Mouse (Mus musculus): ENCODE results near the gene Ets2. TPM values are rescaled to one million over a fixed set of nuclear protein-coding genes. Genes with fewer than 3 reads are reported as not detected.
"Not testable (repeated sequence)": the region's sequence is repeated elsewhere in the genome, so short reads cannot be mapped to it uniquely, and the experiment has no call there.

Ets2 gene
- polyA plus RNA-seq, 1 experiment from 2014 or later: 52.8 TPM

- WGBS: 87% methylated on average over 8 of the region's 8 CpGs
- H3K4me1 ChIP-seq (replicated peaks; ENCODE audit: control insufficient read depth, insufficient read depth, low read length): no peaks in the 10 kb centered on the region
- H3K9me3 ChIP-seq (ENCODE audit: control insufficient read depth, low read length): no peaks in the 10 kb centered on the region
- ATAC-seq (replicated peaks; ENCODE audit: low FRiP score, low TSS enrichment, low read depth) (no peak), DNase-seq (ENCODE audit: low spot score) (no peak)
- no peaks in the 10 kb centered on the region for H3K36me3 ChIP-seq (ENCODE audit: control insufficient read depth, insufficient read depth, low read length)
- no peak overlapping the region for H3K9ac ChIP-seq (ENCODE audit: low read length)
- H3K4me3 ChIP-seq (ENCODE audit: low read depth, low read length): no peak overlapping the region
- H3K27me3 ChIP-seq (replicated peaks; ENCODE audit: control insufficient read depth, insufficient read depth, low read length): no peaks in the 10 kb centered on the region
- H3K27ac ChIP-seq (ENCODE audit: low read depth): no peak overlapping the region
- H3K4me2 ChIP-seq (ENCODE audit: low read length): no peak overlapping the region
Measured at GRCm38 (mm10) chr16:95759151-95759987, 57.5 kb downstream of the Ets2 start.

- Histone ChIP-seq H3K27me3 (replicated peaks; ENCODE audit: control insufficient read depth, insufficient read depth, low read length) (no peaks in the 10 kb centered on the region), H3K36me3 (ENCODE audit: control insufficient read depth, insufficient read depth, low read length) (no peaks in the 10 kb centered on the region), H3K27ac (ENCODE audit: low read depth) (no peak overlapping the region), H3K4me3 (ENCODE audit: low read depth, low read length) (no peak overlapping the region), H3K4me2 (ENCODE audit: low read length) (no peak overlapping the region), H3K4me1 (replicated peaks; ENCODE audit: control insufficient read depth, insufficient read depth, low read length) (no peaks in the 10 kb centered on the region), H3K9me3 (ENCODE audit: control insufficient read depth, low read length) (no peaks in the 10 kb centered on the region), H3K9ac (ENCODE audit: low read length) (no peak overlapping the region)
- WGBS: 70% methylated on average over 6 of the region's 6 CpGs
- DNase-seq (ENCODE audit: low spot score) (no peak), ATAC-seq (replicated peaks; ENCODE audit: low FRiP score, low TSS enrichment, low read depth) (no peak)
Measured at GRCm38 (mm10) chr16:95759988-95760391, 58.1 kb downstream of the Ets2 start.

GRCm38 (mm10) chr16:95761742-95762141 is 59.9 kb downstream of the Ets2 start:
- WGBS: 65% methylated on average over 6 of the region's 6 CpGs
- Histone ChIP-seq H3K9ac (ENCODE audit: low read length) (no peak overlapping the region), H3K4me1 (replicated peaks; ENCODE audit: control insufficient read depth, insufficient read depth, low read length) (no peaks in the 10 kb centered on the region), H3K4me3 (ENCODE audit: low read depth, low read length) (no peak overlapping the region), H3K27me3 (replicated peaks; ENCODE audit: control insufficient read depth, insufficient read depth, low read length) (no peaks in the 10 kb centered on the region), H3K27ac (ENCODE audit: low read depth) (no peak overlapping the region), H3K9me3 (ENCODE audit: control insufficient read depth, low read length) (no peaks in the 10 kb centered on the region), H3K36me3 (ENCODE audit: control insufficient read depth, insufficient read depth, low read length) (no peaks in the 10 kb centered on the region), H3K4me2 (ENCODE audit: low read length) (no peak overlapping the region)
- ATAC-seq (replicated peaks; ENCODE audit: low FRiP score, low TSS enrichment, low read depth) (no peak), DNase-seq (ENCODE audit: low spot score) (no peak)

GRCm38 (mm10) chr16:95763201-95763600 is 61.3 kb downstream of the Ets2 start:
- Histone ChIP-seq H3K36me3 (ENCODE audit: control insufficient read depth, insufficient read depth, low read length) (no peaks in the 10 kb centered on the region), H3K27me3 (replicated peaks; ENCODE audit: control insufficient read depth, insufficient read depth, low read length) (no peaks in the 10 kb centered on the region), H3K27ac (ENCODE audit: low read depth) (no peak overlapping the region), H3K9ac (ENCODE audit: low read length) (no peak overlapping the region), H3K4me1 (replicated peaks; ENCODE audit: control insufficient read depth, insufficient read depth, low read length) (no peaks in the 10 kb centered on the region), H3K9me3 (ENCODE audit: control insufficient read depth, low read length) (no peaks in the 10 kb centered on the region), H3K4me2 (ENCODE audit: low read length) (no peak overlapping the region), H3K4me3 (ENCODE audit: low read depth, low read length) (no peak overlapping the region)
- 73% methylated on average over 6 of the region's 6 CpGs for WGBS
- DNase-seq (ENCODE audit: low spot score) (no peak), ATAC-seq (replicated peaks; ENCODE audit: low FRiP score, low TSS enrichment, low read depth) (no peak)

GRCm38 (mm10) chr16:95764041-95764440 is 62.2 kb downstream of the Ets2 start:
- not testable (repeated sequence) for H3K4me2 ChIP-seq (ENCODE audit: low read length); H3K27ac ChIP-seq (ENCODE audit: low read depth); H3K9ac ChIP-seq (ENCODE audit: low read length); H3K9me3 ChIP-seq (ENCODE audit: control insufficient read depth, low read length); H3K4me3 ChIP-seq (ENCODE audit: low read depth, low read length); H3K4me1 ChIP-seq (replicated peaks; ENCODE audit: control insufficient read depth, insufficient read depth, low read length); H3K27me3 ChIP-seq (replicated peaks; ENCODE audit: control insufficient read depth, insufficient read depth, low read length); DNase-seq (ENCODE audit: low spot score); ATAC-seq (replicated peaks; ENCODE audit: low FRiP score, low TSS enrichment, low read depth); H3K36me3 ChIP-seq (ENCODE audit: control insufficient read depth, insufficient read depth, low read length)
- 52% methylated on average over 8 of the region's 8 CpGs for WGBS

GRCm38 (mm10) chr16:95766181-95766580 is 64.3 kb downstream of the Ets2 start:
- Histone ChIP-seq H3K27me3 (replicated peaks; ENCODE audit: control insufficient read depth, insufficient read depth, low read length) (no peaks in the 10 kb centered on the region), H3K9me3 (ENCODE audit: control insufficient read depth, low read length) (no peaks in the 10 kb centered on the region), H3K4me2 (ENCODE audit: low read length) (no peak overlapping the region), H3K4me3 (ENCODE audit: low read depth, low read length) (no peak overlapping the region), H3K4me1 (replicated peaks; ENCODE audit: control insufficient read depth, insufficient read depth, low read length) (peaks cover 5% of the 10 kb centered on the region; the same call in 1 of the 2 replicates), H3K36me3 (ENCODE audit: control insufficient read depth, insufficient read depth, low read length) (no peaks in the 10 kb centered on the region), H3K27ac (ENCODE audit: low read depth) (no peak overlapping the region), H3K9ac (ENCODE audit: low read length) (no peak overlapping the region)
- DNase-seq (ENCODE audit: low spot score) (no peak), ATAC-seq (replicated peaks; ENCODE audit: low FRiP score, low TSS enrichment, low read depth) (no peak)
- WGBS: 71% methylated on average over 3 of the region's 3 CpGs

GRCm38 (mm10) chr16:95767246-95767645 is 65.4 kb downstream of the Ets2 start:
- WGBS: 49% methylated on average over 2 of the region's 2 CpGs
- H3K4me2 ChIP-seq (ENCODE audit: low read length): no peak overlapping the region
- H3K9me3 ChIP-seq (ENCODE audit: control insufficient read depth, low read length): no peaks in the 10 kb centered on the region
- H3K9ac ChIP-seq (ENCODE audit: low read length): no peak overlapping the region
- no peak overlapping the region for H3K27ac ChIP-seq (ENCODE audit: low read depth)
- H3K36me3 ChIP-seq (ENCODE audit: control insufficient read depth, insufficient read depth, low read length): no peaks in the 10 kb centered on the region
- H3K4me1 ChIP-seq (replicated peaks; ENCODE audit: control insufficient read depth, insufficient read depth, low read length): peaks cover 5% of the 10 kb centered on the region; the same call in 1 of the 2 replicates
- H3K27me3 ChIP-seq (replicated peaks; ENCODE audit: control insufficient read depth, insufficient read depth, low read length): no peaks in the 10 kb centered on the region
- no peak for ATAC-seq (replicated peaks; ENCODE audit: low FRiP score, low TSS enrichment, low read depth)
- DNase-seq (ENCODE audit: low spot score): no peak
- H3K4me3 ChIP-seq (ENCODE audit: low read depth, low read length): no peak overlapping the region

GRCm38 (mm10) chr16:95769066-95769995 is 67.5 kb downstream of the Ets2 start:
- no peak overlapping the region for H3K4me2 ChIP-seq (ENCODE audit: low read length)
- 47% methylated on average over 14 of the region's 14 CpGs for WGBS
- H3K36me3 ChIP-seq (ENCODE audit: control insufficient read depth, insufficient read depth, low read length): no peaks in the 10 kb centered on the region
- H3K27ac ChIP-seq (ENCODE audit: low read depth): no peak overlapping the region
- H3K9ac ChIP-seq (ENCODE audit: low read length): no peak overlapping the region
- H3K4me1 ChIP-seq (replicated peaks; ENCODE audit: control insufficient read depth, insufficient read depth, low read length): peaks cover 5% of the 10 kb centered on the region; the same call in 1 of the 2 replicates
- ATAC-seq (replicated peaks; ENCODE audit: low FRiP score, low TSS enrichment, low read depth) (no peak; the same call in 1 of the 2 replicates), DNase-seq (ENCODE audit: low spot score) (no peak)
- H3K4me3 ChIP-seq (ENCODE audit: low read depth, low read length): no peak overlapping the region
- no peaks in the 10 kb centered on the region for H3K9me3 ChIP-seq (ENCODE audit: control insufficient read depth, low read length)
- no peaks in the 10 kb centered on the region for H3K27me3 ChIP-seq (replicated peaks; ENCODE audit: control insufficient read depth, insufficient read depth, low read length)

All from intestine, embryonic 14.5 days (tissue).